Mouse (Mus musculus): ENCODE measurements around the gene Cpt1a. TPM values are rescaled to one million over a fixed set of nuclear protein-coding genes. Genes with fewer than 3 reads are reported as not detected.

Gene Cpt1a
- polyA plus RNA-seq, 1 experiment from 2014 or later = 19.6 TPM

GRCm38 (mm10) chr19:3326479-3327047 is 4.4 kb downstream of the Cpt1a start:
- Histone ChIP-seq H3K9me3 (no peaks in the 10 kb centered on the region), H3K36me3 (no peaks in the 10 kb centered on the region), H3K9ac (no peak overlapping the region), H3K27me3 (peaks cover 5% of the 10 kb centered on the region), H3K27ac (no peak overlapping the region), H3K4me1 (peaks cover 37% of the 10 kb centered on the region), H3K4me3 (no peak overlapping the region), H3K4me2 (no peak overlapping the region)
- ATAC-seq (ENCODE audit: insufficient number of reproducible peaks, low FRiP score, low TSS enrichment, low read depth) = no peak
- WGBS = 77% methylated on average over 12 of the region's 12 CpGs

GRCm38 (mm10) chr19:3333247-3333646 is 11.1 kb downstream of the Cpt1a start:
- Histone ChIP-seq H3K4me3 (no peak overlapping the region), H3K4me1 (no peaks in the 10 kb centered on the region), H3K27ac (no peak overlapping the region), H3K27me3 (no peaks in the 10 kb centered on the region), H3K9me3 (no peaks in the 10 kb centered on the region), H3K9ac (no peak overlapping the region), H3K36me3 (no peaks in the 10 kb centered on the region), H3K4me2 (no peak overlapping the region)
- no peak for ATAC-seq (ENCODE audit: insufficient number of reproducible peaks, low FRiP score, low TSS enrichment, low read depth)
- WGBS = 56% methylated on average over 6 of the region's 6 CpGs

GRCm38 (mm10) chr19:3333694-3334515 is 11.8 kb downstream of the Cpt1a start:
- Histone ChIP-seq H3K4me3 (no peak overlapping the region), H3K9ac (no peak overlapping the region), H3K36me3 (no peaks in the 10 kb centered on the region), H3K4me2 (no peak overlapping the region), H3K4me1 (no peaks in the 10 kb centered on the region), H3K27ac (no peak overlapping the region), H3K9me3 (no peaks in the 10 kb centered on the region), H3K27me3 (no peaks in the 10 kb centered on the region)
- ATAC-seq (ENCODE audit: insufficient number of reproducible peaks, low FRiP score, low TSS enrichment, low read depth) = no peak
- 73% methylated on average over 17 of the region's 17 CpGs for WGBS

DNA sequence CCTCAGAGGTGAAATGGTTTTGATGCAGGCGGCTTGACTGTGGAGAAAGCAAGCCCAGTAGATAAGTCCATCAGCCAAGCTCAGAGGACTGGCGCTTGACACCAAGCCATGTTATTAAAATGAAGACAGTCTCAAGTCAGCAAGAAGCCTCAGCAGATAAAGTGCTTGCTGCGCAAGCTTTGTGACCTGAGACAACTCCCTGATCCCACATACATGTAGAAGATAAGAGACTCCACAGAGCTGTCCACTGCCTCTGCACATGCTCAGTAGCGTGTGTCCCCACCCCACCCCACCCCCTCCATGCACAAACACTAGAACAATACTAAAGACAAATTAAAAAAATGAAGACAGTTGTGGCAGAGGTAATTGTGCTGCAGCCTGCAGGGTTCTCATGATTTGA is 12.4 kb downstream of the Cpt1a start:
- no peak for ATAC-seq (ENCODE audit: insufficient number of reproducible peaks, low FRiP score, low TSS enrichment, low read depth)
- Histone ChIP-seq H3K27ac (no peak overlapping the region), H3K4me1 (no peaks in the 10 kb centered on the region), H3K4me3 (no peak overlapping the region), H3K27me3 (no peaks in the 10 kb centered on the region), H3K4me2 (no peak overlapping the region), H3K9me3 (no peaks in the 10 kb centered on the region), H3K36me3 (no peaks in the 10 kb centered on the region), H3K9ac (no peak overlapping the region)
- WGBS = 83% methylated on average over 4 of the region's 4 CpGs

DNA sequence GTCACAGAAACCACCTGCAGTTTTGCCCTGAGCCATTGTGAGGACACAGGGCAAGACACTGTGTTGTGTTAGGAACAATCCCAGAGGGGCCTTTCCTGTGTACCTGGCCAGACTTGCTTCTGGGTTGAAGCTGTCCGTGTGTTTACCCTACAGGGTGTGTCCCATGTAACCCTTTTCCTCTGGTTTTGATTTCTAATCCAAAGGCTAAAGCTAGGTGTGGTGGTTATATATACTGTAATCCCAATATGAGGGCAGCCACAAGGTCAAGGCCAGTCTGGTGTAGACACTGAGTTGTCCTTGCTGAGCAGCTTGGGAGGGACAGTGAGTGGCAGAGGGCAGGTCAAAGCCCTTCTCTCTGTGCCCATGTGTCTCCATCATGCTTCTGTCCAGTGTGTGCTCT is 13.8 kb downstream of the Cpt1a start:
- Histone ChIP-seq H3K4me1 (0 out of 2 replicates have a peak, but pooled peaks cover 3% of the 10 kb centered on the region), H3K9ac (no peak overlapping the region), H3K27me3 (no peaks in the 10 kb centered on the region), H3K4me2 (no peak overlapping the region), H3K36me3 (no peaks in the 10 kb centered on the region), H3K9me3 (no peaks in the 10 kb centered on the region), H3K4me3 (no peak overlapping the region), H3K27ac (no peak overlapping the region)
- no peak for ATAC-seq (ENCODE audit: insufficient number of reproducible peaks, low FRiP score, low TSS enrichment, low read depth)
- 67% methylated on average over 1 of the region's 1 CpGs for WGBS

GRCm38 (mm10) chr19:3336485-3337255 is 14.5 kb downstream of the Cpt1a start:
- no peak overlapping the region for H3K27ac ChIP-seq
- H3K4me1 ChIP-seq = 0 out of 2 replicates have a peak, but pooled peaks cover 3% of the 10 kb centered on the region
- no peak overlapping the region for H3K4me3 ChIP-seq
- no peaks in the 10 kb centered on the region for H3K27me3 ChIP-seq
- no peak overlapping the region for H3K9ac ChIP-seq
- WGBS = 55% methylated on average over 8 of the region's 8 CpGs
- no peaks in the 10 kb centered on the region for H3K9me3 ChIP-seq
- no peak overlapping the region for H3K4me2 ChIP-seq
- no peaks in the 10 kb centered on the region for H3K36me3 ChIP-seq
- ATAC-seq (ENCODE audit: insufficient number of reproducible peaks, low FRiP score, low TSS enrichment, low read depth) = no peak

DNA sequence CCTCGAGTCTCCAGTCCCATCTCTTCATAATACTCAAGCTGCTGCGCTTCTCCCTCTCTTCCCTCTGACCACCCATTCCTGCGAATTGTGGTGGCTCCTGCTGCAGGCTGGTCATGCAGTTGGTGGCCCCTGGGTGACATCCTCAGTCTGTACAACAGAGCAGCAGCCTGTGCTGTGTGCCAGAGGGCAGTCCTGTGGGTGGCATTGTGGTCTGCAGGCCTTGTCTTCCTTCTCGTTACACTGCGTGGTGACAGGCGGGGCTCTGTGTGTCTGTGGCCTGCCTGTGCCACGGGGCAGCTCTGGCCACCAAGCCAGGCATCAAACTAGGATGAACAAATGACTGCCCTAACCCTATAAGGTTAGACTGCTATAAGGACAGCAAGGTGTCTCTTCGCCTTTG is 17.1 kb downstream of the Cpt1a start:
- no peaks in the 10 kb centered on the region for H3K36me3 ChIP-seq
- no peak overlapping the region for H3K27ac ChIP-seq
- 86% methylated on average over 8 of the region's 8 CpGs for WGBS
- H3K9ac ChIP-seq = no peak overlapping the region
- ATAC-seq (ENCODE audit: insufficient number of reproducible peaks, low FRiP score, low TSS enrichment, low read depth) = no peak
- H3K9me3 ChIP-seq = no peaks in the 10 kb centered on the region
- 0 out of 2 replicates have a peak, but pooled peaks cover 3% of the 10 kb centered on the region for H3K4me1 ChIP-seq
- H3K27me3 ChIP-seq = no peaks in the 10 kb centered on the region
- H3K4me3 ChIP-seq = no peak overlapping the region
- H3K4me2 ChIP-seq = no peak overlapping the region

GRCm38 (mm10) chr19:3341021-3341420 is 18.9 kb downstream of the Cpt1a start:
- Histone ChIP-seq H3K9me3 (no peaks in the 10 kb centered on the region), H3K27me3 (no peaks in the 10 kb centered on the region), H3K4me3 (no peak overlapping the region), H3K36me3 (no peaks in the 10 kb centered on the region), H3K27ac (no peak overlapping the region), H3K4me2 (no peak overlapping the region), H3K4me1 (0 out of 2 replicates have a peak, but pooled peaks cover 3% of the 10 kb centered on the region), H3K9ac (no peak overlapping the region)
- ATAC-seq (ENCODE audit: insufficient number of reproducible peaks, low FRiP score, low TSS enrichment, low read depth) = no peak
- 76% methylated on average over 3 of the region's 3 CpGs for WGBS

DNA sequence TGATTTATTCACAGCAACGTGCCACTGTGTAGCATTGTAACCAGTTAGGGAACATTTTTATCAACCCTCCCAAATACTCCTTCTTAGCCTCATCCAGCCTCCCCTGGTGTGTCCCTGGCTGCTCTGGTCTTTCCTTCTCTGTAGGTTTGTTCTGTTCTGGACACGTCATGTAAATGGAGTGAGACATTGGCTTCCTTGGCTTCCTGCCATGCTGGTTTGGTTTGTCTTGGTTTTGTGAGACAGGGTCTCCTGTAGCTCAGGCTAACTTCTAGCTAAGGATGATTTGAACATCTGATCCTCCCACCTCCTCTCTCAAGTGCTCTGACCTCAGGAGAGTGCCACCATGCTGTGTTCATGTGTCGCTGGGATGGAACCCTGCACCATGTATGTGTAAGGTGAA is 21.8 kb downstream of the Cpt1a start:
- Histone ChIP-seq H3K9ac (no peak overlapping the region), H3K4me1 (0 out of 2 replicates have a peak, but pooled peaks cover 3% of the 10 kb centered on the region), H3K27me3 (no peaks in the 10 kb centered on the region), H3K27ac (no peak overlapping the region), H3K4me2 (no peak overlapping the region), H3K4me3 (no peak overlapping the region), H3K36me3 (no peaks in the 10 kb centered on the region), H3K9me3 (no peaks in the 10 kb centered on the region)
- no peak for ATAC-seq (ENCODE audit: insufficient number of reproducible peaks, low FRiP score, low TSS enrichment, low read depth)
- WGBS = 63% methylated on average over 3 of the region's 3 CpGs

- WGBS = 65% methylated on average over 8 of the region's 8 CpGs
- no peak overlapping the region for H3K9ac ChIP-seq
- H3K9me3 ChIP-seq = no peaks in the 10 kb centered on the region
- no peak overlapping the region for H3K4me2 ChIP-seq
- 0 out of 2 replicates have a peak, but pooled peaks cover under 1% of the 10 kb centered on the region for H3K4me1 ChIP-seq
- ATAC-seq (ENCODE audit: insufficient number of reproducible peaks, low FRiP score, low TSS enrichment, low read depth) = no peak
- no peaks in the 10 kb centered on the region for H3K27me3 ChIP-seq
- 0 out of 2 replicates have a peak, but pooled peaks cover 2% of the 10 kb centered on the region for H3K36me3 ChIP-seq
- H3K27ac ChIP-seq = no peak overlapping the region
- no peak overlapping the region for H3K4me3 ChIP-seq
These were observed 22.8 kb downstream of the Cpt1a start for GRCm38 (mm10) chr19:3344636-3345544.

DNA sequence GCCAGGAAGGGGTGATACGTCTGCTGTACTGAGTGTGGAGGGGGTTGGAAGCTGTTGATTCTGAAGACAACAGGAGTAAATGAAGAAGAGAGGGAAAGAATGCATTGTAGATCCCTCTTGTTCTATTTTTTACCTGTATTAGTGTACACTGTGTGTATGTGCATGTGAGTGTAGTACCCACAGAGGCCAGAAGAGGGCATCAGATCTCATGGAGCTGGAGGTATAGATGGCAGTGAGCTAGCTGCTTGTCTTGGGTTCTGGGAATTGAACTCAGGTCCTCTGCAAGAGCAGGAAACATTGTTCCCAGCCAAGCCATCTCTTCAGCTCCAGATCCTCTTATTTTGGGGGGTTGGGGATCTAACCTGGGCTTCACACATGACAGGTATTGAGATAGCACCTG is 25.6 kb downstream of the Cpt1a start:
- no peaks in the 10 kb centered on the region for H3K4me1 ChIP-seq
- no peaks in the 10 kb centered on the region for H3K27me3 ChIP-seq
- WGBS = 100% methylated on average over 1 of the region's 1 CpGs
- no peaks in the 10 kb centered on the region for H3K9me3 ChIP-seq
- H3K4me3 ChIP-seq = no peak overlapping the region
- H3K27ac ChIP-seq = no peak overlapping the region
- H3K9ac ChIP-seq = no peak overlapping the region
- no peak for ATAC-seq (ENCODE audit: insufficient number of reproducible peaks, low FRiP score, low TSS enrichment, low read depth)
- no peak overlapping the region for H3K4me2 ChIP-seq
- 0 out of 2 replicates have a peak, but pooled peaks cover 8% of the 10 kb centered on the region for H3K36me3 ChIP-seq

Data from limb, embryonic 15.5 days (tissue).